ENCODE assay signal across 8 mouse cellular contexts in genomic region chr11:74981464-74981863, GRCm38 (mm10). TPM values are rescaled to one million over a fixed set of nuclear protein-coding genes. Genes with fewer than 3 reads are reported as not detected.
DNase-seq lines count a peak whose midpoint lies in the region; ATAC-seq and TF ChIP-seq lines count a peak whose summit lies in the region.

No protein-coding gene starts in this region.

- no peak for ATAC-seq in hindbrain, embryonic 12.5 days (ENCODE audit: low FRiP score)
- ATAC-seq in stomach, embryonic 14.5 days (ENCODE audit: insufficient number of reproducible peaks, insufficient read depth, low FRiP score, low read depth) = peak; percentile 75; the same call in 1 of the 2 replicates

- WGBS in hindbrain, embryonic 10.5 days = 51% methylated on average over 2 of the region's 2 CpGs
- 41% methylated on average over 2 of the region's 2 CpGs for WGBS in hindbrain, embryonic 12.5 days
- WGBS in kidney, adult 2 months = 31% methylated on average over 2 of the region's 2 CpGs
- WGBS in limb, embryonic 10.5 days = 57% methylated on average over 2 of the region's 2 CpGs
- WGBS in stomach, embryonic 14.5 days = 39% methylated on average over 2 of the region's 2 CpGs

- no peak overlapping the region for H3K27ac ChIP-seq in hindbrain, embryonic 10.5 days
- no peak overlapping the region for H3K27ac ChIP-seq in hindbrain, embryonic 12.5 days
- H3K27ac ChIP-seq in kidney, adult 2 months (ENCODE audit: insufficient read depth, low read depth, low read length) = no peak overlapping the region
- no peak overlapping the region for H3K27ac ChIP-seq in limb, embryonic 10.5 days
- H3K27ac ChIP-seq in stomach, embryonic 14.5 days (ENCODE audit: low read length) = no peak overlapping the region

- no peaks in the 10 kb centered on the region for H3K9me3 ChIP-seq in hindbrain, embryonic 10.5 days
- no peaks in the 10 kb centered on the region for H3K9me3 ChIP-seq in hindbrain, embryonic 12.5 days (replicated peaks)
- H3K9me3 ChIP-seq in limb, embryonic 10.5 days (replicated peaks) = no peaks in the 10 kb centered on the region
- no peaks in the 10 kb centered on the region for H3K9me3 ChIP-seq in stomach, embryonic 14.5 days (ENCODE audit: control insufficient read depth, low read depth, low read length)

- H3K9ac ChIP-seq in hindbrain, embryonic 12.5 days = no peak overlapping the region
- H3K9ac ChIP-seq in stomach, embryonic 14.5 days (replicated peaks; ENCODE audit: low read depth, low read length) = no peak overlapping the region

- TF ChIP-seq POLR2A in kidney, adult 2 months (IDR thresholded peaks at IDR 0.05; ENCODE audit: low read depth, low read length) = no peak

- peak; percentile 69 for DNase-seq in hindbrain, embryonic 10.5 days (ENCODE audit: low spot score)
- DNase-seq in cerebellum, postnatal 25 days = peak; percentile 74 to 82
- peak; percentile 87 for DNase-seq in gastrocnemius, postnatal 10 days
- peak; percentile 78 for DNase-seq in kidney, adult 2 months
- peak; percentile 87 for DNase-seq in limb, embryonic 10.5 days (ENCODE audit: low spot score)
- peak; percentile 55 to 72 for DNase-seq in natural killer cell, adult 2 months (ENCODE audit: low spot score in 2 of 2)

- peaks cover 26% of the 10 kb centered on the region for H3K36me3 ChIP-seq in hindbrain, embryonic 10.5 days
- 0 out of 2 replicates have a peak, but pooled peaks cover 10% of the 10 kb centered on the region for H3K36me3 ChIP-seq in hindbrain, embryonic 12.5 days
- no peaks in the 10 kb centered on the region for H3K36me3 ChIP-seq in kidney, adult 2 months (ENCODE audit: control insufficient read depth, insufficient read depth, low read length)
- peaks cover 23% of the 10 kb centered on the region for H3K36me3 ChIP-seq in limb, embryonic 10.5 days
- no peaks in the 10 kb centered on the region for H3K36me3 ChIP-seq in stomach, embryonic 14.5 days (ENCODE audit: control insufficient read depth, insufficient read depth, low read length)

- H3K4me1 ChIP-seq in hindbrain, embryonic 10.5 days (replicated peaks) = no peaks in the 10 kb centered on the region
- no peaks in the 10 kb centered on the region for H3K4me1 ChIP-seq in hindbrain, embryonic 12.5 days
- H3K4me1 ChIP-seq in kidney, adult 2 months (ENCODE audit: control insufficient read depth, insufficient read depth, low read length) = no peaks in the 10 kb centered on the region
- H3K4me1 ChIP-seq in limb, embryonic 10.5 days = no peaks in the 10 kb centered on the region
- H3K4me1 ChIP-seq in stomach, embryonic 14.5 days (ENCODE audit: control insufficient read depth, insufficient read depth, low read length) = peaks cover 7% of the 10 kb centered on the region; the same call in 1 of the 2 replicates

- H3K4me2 ChIP-seq in hindbrain, embryonic 12.5 days (replicated peaks) = no peak overlapping the region
- H3K4me2 ChIP-seq in stomach, embryonic 14.5 days (replicated peaks; ENCODE audit: low read depth, low read length) = no peak overlapping the region

- H3K4me3 ChIP-seq in hindbrain, embryonic 10.5 days = no peak overlapping the region
- no peak overlapping the region for H3K4me3 ChIP-seq in hindbrain, embryonic 12.5 days
- H3K4me3 ChIP-seq in kidney, adult 2 months (ENCODE audit: insufficient read depth, low read depth, low read length) = no peak overlapping the region
- no peak overlapping the region for H3K4me3 ChIP-seq in limb, embryonic 10.5 days
- H3K4me3 ChIP-seq in stomach, embryonic 14.5 days (ENCODE audit: low read depth, low read length) = no peak overlapping the region

- no peaks in the 10 kb centered on the region for H3K27me3 ChIP-seq in hindbrain, embryonic 10.5 days (ENCODE audit: insufficient read depth, poor library complexity, severe bottlenecking)
- no peaks in the 10 kb centered on the region for H3K27me3 ChIP-seq in hindbrain, embryonic 12.5 days
- no peaks in the 10 kb centered on the region for H3K27me3 ChIP-seq in kidney, adult 2 months (replicated peaks; ENCODE audit: control insufficient read depth, insufficient read depth, low read length)
- no peaks in the 10 kb centered on the region for H3K27me3 ChIP-seq in limb, embryonic 10.5 days (ENCODE audit: low read depth, poor library complexity, severe bottlenecking)
- no peaks in the 10 kb centered on the region for H3K27me3 ChIP-seq in stomach, embryonic 14.5 days (ENCODE audit: control insufficient read depth, insufficient read depth, low read length)

- TF ChIP-seq CTCF in kidney, adult 2 months (conservative IDR thresholded peaks at IDR 0.05; ENCODE audit: insufficient read depth, insufficient read length, low read depth, low read length) = peak; percentile 99

RNA-seq across cellular contexts. Expression of gene Srr, which starts 55.7 kb away (rescaled TPM):
- 17.6 and 24.4 TPM in 2 replicates for polyA plus RNA-seq in hindbrain, embryonic 10.5 days (2016; fragmentation: Nextera tagmentation; extraction: Ambion mirVana)
- 30.2 and 34.3 TPM in 2 replicates for polyA plus RNA-seq in hindbrain, embryonic 12.5 days (2016; fragmentation: Nextera tagmentation; extraction: Ambion mirVana)
- total RNA-seq in gastrocnemius, postnatal 10 days (2021) = 10 to 100 TPM; 24.7 to 28.0 TPM
- 49.7 and 52.0 TPM in 2 replicates for polyA plus RNA-seq in kidney, adult 2 months (2012; rRNA removed)
- polyA plus RNA-seq in limb, embryonic 10.5 days (2016; fragmentation: Nextera tagmentation; extraction: Ambion mirVana) = 13.2 and 17.3 TPM in 2 replicates
- 20.2 and 23.8 TPM in 2 replicates for polyA plus RNA-seq in stomach, embryonic 14.5 days (2014; fragmentation: Nextera tagmentation; extraction: Ambion mirVana)

RNA-seq across cellular contexts. Expression of gene Smg6, which starts 55.8 kb away (rescaled TPM):
- polyA plus RNA-seq in hindbrain, embryonic 10.5 days (2016; fragmentation: Nextera tagmentation; extraction: Ambion mirVana) = 18.7 and 19.2 TPM in 2 replicates
- 23.5 and 23.6 TPM in 2 replicates for polyA plus RNA-seq in hindbrain, embryonic 12.5 days (2016; fragmentation: Nextera tagmentation; extraction: Ambion mirVana)
- 10 to 100 TPM; 15.2 to 18.5 TPM for total RNA-seq in gastrocnemius, postnatal 10 days (2021)
- polyA plus RNA-seq in kidney, adult 2 months (2012; rRNA removed) = 35.2 and 40.1 TPM in 2 replicates
- 19.6 and 21.5 TPM in 2 replicates for polyA plus RNA-seq in limb, embryonic 10.5 days (2016; fragmentation: Nextera tagmentation; extraction: Ambion mirVana)
- 18.7 and 19.9 TPM in 2 replicates for polyA plus RNA-seq in stomach, embryonic 14.5 days (2014; fragmentation: Nextera tagmentation; extraction: Ambion mirVana)
